Mouse (Mus musculus) adrenal gland, postnatal 14 days (tissue): ENCODE data around the gene Ptbp3. TPM values are rescaled to one million over a fixed set of nuclear protein-coding genes. Genes with fewer than 3 reads are reported as not detected.

Experiments used
- DNase-seq: peaks from one replicate; pipeline ENCODE4 v3.0.0; 2021; ENCODE audit warnings: mixed read lengths
- total RNA-seq: library from RNA; stranded (reverse); gene quantifications from 2 replicates; pipeline ENCODE4 v1.2.3, GENCODE M21; 2021

Ptbp3 gene
- total RNA-seq, 1 experiment from 2014 or later = 121 TPM

DNA sequence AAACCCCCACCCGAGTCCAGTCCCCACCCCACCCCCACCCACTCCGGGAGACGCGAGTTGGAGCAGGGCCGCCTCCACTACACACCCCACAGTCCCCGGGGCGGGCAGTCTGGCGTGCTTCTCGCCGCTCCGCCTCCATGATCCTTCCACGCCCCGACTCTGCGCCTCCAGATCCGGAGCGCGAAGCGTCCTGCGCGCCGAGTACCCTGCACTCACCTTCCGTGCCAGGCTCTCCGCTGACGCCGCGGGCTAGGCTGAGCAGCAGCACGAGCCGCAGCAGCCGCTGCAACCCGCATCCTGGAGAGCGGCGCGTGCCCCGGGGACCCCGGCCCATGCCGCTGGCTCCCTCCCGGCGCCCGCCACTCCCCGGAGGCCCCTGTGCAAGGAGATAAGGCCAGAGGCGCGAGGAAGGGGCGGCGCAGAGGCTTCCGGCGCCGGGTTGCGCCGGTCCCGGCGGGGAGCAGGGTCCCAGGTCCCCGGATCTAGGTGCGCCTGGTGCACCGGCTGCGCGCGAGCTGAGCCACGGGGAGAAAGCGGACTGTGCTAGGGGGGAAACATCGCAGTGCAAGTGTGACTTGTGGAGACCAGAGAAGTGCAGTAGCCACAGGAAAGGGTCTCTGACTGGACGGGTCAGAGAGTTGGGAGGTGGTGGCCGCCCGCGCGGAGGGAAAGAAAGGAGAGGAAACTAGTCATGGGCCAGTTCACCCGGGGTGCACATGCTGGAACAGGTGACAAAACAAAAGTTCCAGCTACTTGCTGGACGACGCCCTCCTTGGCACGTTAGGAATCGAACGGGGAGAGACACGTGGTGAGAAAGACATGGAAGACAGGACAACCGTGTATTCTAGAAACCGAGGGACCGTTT is 110.9 kb downstream of the Ptbp3 start, which contains the start of gene Susd1:
Gene Susd1 (minus strand): TSS at position 644 of the 865 bp plus-strand sequence.
- peak; percentile 81 for DNase-seq

DNA sequence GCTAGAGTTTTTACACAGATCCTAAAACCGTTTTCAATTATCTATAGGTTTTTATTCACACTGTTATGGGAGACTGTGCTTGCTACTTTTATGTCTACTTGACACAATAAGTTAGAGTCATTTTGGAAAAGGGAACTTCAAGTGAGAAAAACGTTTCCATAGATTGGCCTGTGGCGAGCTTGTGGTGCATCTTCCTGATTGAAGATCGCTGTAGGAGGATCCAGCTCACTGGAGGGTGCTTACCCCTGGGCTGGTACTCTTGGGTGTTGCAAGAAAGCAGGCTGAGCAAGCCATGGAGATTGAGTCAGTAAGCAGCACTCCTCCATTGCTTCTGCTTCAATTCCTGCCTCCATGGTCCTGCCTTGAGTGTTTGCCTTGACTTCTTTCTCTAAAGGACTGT is 113.2 kb downstream of the Ptbp3 start:
- DNase-seq = no peak

DNA sequence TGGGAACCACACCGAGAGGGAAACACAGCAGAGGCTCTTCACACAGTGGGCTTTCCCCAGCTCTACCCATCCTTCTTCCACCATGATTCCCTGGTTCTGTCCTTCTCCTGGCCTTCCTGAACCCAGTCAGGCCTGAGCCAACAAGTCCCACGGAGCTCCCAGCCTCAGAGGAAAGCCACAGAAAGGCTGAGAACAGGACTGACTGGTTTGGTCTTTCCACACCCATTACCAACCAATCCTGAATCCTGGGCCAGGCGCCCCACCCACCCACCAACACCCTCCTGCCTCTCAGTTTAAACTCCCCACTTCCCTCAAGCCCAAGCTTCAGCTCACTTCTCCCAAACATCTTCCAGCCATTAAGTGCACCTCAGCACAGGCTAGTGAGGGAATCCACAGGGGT is 115.1 kb downstream of the Ptbp3 start:
- DNase-seq = no peak

DNA sequence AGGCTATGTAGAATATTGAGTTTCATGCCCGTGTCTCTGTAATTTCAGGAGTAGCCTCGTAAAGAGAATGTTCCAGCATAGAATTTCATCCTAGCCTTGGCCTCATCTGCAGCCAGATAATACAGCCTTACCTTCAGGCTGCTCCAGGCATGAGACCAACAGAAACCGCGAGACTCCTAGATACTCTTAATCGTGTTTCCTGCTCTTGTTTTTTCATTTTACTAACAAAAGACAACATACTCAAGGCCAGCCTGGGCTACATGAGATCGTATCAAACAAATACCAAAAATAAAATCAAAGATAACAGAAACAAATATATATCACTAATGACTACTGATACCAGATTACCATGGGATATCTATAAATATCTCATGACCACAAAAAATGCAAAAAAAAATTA is 120.0 kb downstream of the Ptbp3 start:
- no peak for DNase-seq

DNA sequence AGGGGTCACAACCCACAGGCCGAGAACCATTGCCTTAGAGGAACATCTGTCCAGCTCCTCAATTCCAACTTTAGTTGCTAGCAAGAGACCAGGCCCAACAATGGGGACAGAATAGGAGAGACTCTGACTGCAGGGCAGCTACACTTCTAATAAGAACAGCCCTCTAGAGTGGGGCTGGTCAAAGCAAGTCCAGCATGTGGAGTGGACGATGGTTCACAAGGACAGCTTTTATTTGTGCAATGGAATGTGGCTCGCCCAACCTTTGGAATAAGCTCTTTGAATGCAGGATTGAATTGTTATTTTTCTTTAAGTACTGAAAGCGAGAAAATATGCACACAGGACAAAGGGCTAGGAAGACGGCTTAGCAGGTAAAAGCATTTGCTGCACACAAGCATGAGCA is 122.7 kb downstream of the Ptbp3 start:
- no peak for DNase-seq

DNA sequence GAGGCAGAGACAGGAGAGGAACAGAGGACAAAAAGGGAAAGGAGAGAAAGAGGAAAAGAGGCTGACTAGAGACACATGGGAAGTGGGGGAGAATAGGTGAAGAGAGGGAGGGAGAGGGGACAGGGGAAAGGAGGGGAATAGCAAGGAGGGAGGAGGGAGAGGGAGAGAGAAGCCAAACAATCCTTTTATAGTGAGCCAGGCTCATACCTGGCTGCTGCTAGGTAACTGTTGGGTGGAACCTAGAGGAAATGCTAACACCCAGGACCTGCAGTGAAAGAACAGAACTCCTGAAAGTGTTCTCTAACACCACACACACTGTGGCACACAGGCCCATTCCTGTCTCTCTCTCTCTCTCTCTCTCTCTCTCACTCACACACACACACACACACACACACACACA is 126.4 kb downstream of the Ptbp3 start:
- no peak for DNase-seq

DNA sequence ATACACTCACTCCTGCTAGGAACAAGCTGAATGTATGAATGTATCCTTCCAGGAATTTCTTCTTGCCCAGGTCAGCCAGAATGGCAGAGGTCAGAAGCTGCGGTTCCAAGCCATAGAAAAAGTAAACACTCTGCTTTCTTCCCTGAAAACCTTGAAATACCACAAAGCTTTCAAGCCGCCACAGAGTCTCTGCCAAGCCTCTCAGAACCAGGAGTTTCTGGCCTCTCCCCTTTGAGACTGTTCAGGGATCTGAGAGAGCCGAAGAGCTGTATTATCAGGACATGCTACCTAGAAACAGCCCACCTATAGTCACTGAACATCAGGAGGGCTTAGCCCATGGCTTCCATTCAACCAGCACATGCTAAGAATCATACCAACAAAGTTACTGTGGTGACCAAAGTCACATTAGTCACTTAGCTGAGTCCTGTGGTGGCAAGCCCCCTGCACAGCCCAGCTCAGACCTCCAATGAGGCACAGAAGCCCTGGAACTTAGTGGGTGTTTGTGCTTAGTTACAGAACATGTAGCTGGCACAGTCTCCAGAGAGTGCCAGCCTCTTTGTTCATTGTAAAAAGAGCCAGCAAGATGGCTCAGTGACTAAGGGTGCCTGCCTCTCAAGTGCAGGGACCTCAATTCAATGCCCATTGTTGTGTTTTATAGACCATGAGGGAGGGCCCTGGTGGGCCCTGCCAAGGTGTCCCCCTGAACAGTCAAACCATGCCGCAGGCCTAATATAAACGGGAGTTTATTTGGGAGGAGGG is 127.0 kb downstream of the Ptbp3 start:
- peak; percentile 42 for DNase-seq

Other genes with a start within 250 kb of the Ptbp3 start
- 5.1 and 5.4 TPM in 2 replicates for gene Susd1, start 110.7 kb downstream of the Ptbp3 start, total RNA-seq
- gene Hsdl2, start 32.2 kb upstream of the Ptbp3 start, total RNA-seq = 135 and 145 TPM in 2 replicates
- 17.2 and 18.0 TPM in 2 replicates for gene E130308A19Rik, start 76.8 kb upstream of the Ptbp3 start, total RNA-seq